Mouse (Mus musculus): ENCODE results near the gene Cyp3a13.
"Not testable (repeated sequence)": the region's sequence is repeated elsewhere in the genome, so short reads cannot be mapped to it uniquely, and the experiment has no call there.

Gene Cyp3a13

DNA sequence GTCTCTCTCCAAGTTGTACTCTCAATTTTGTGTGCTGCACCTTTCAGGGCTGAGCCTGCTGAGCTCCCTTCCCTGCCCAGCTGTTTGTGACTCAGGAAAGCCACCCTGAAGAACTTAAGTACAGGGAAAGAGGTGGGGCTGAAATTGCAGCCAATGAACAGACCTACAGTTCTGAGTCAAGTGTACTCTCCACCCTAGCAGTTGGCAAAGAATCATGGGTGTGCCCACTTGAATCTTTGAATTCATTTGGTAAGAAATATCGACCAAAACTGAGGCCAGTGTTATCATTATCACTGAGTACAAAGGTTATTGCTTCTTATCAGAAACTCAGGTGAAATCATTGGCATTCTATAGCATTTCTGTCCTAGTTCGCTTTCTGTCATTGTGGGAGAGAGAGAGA is at the start of gene Cyp3a13:
Cyp3a13 (minus strand) TSS at position 88 of the 400 bp plus-strand sequence.
- DNase-seq (ENCODE audit: low read depth, low spot score) = peak; percentile 20

DNA sequence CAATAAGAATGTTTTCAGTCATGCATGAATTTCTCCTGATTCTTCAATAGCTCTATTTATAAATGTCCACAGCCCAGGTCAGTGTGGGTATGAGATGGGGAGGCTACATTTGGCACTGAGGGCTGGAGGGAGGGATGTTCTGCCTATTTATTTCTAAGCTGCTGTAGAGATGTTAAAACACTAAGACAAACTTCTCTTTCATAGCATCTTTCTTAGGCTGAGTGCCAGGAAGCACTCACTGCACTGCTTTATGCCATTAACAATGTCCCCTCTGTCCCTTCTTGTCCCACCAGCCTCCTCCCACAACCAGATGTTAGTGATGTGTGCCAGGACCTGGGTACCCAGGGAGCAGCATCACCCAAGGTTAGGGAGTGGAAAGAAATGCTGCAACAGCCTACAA is 45.1 kb upstream of the Cyp3a13 start:
- no peak for DNase-seq (ENCODE audit: low read depth, low spot score)

DNA sequence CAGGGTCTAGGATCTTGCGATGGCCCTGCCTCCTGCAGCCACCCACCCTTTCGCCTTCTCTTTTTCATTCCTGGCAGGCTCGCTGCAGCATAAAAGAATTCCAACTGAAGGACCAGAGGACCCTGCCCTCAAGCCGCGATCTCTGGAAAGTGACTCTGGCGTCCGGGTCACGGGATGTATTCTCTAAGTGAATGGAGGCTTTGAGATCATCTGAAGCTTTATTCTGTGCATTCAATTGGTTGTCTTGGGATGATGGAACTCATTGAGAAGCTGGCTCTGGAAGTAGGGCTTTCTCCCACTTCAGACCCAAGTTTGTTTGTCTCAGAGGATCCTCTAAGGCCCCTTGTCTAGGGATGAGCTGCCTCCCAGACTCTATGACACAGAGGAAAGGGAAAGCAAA is 41.5 kb upstream of the Cyp3a13 start, which contains the start of gene Gjc3:
Gjc3 (minus strand) TSS at position 154 of the 400 bp plus-strand sequence.
- DNase-seq (ENCODE audit: low read depth, low spot score) = no peak

DNA sequence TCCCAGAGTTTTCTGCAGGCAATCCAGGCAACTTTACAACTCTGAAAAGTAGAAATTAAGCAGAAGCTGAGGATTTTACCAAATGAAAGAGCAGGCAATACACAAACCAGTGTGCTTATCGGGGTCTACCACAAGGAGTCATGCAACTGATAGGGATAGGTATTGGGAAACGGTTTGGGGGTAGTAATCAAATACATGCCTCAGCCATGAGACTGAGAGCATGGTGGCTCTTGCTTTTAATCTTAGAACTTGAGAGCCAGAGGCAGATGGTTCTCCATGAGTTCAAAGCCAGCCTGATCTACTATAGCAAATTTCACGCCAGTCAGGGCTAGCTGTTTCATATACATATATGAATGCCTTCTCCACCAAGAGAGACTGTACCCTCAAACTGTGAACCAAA is 35.0 kb upstream of the Cyp3a13 start:
- no peak for DNase-seq (ENCODE audit: low read depth, low spot score)

DNA sequence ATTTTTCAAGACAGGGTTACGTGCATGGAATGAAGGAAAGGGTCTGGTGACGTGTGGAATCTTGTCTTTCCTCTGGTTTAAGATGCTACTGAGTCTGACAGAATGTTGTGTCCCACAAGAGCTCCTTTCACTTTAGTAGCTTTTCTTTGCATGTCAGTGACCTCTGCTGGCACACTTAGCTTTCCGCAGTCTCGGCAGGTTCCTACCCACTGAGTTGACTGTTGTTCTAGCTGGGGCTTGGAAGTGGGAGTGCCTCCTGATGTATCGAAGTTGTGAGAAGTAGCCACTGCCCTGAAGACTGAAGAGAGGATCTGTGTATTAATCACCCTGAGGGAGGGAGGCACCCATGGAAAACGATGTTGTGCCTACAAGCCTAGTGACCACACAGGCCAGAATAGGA is 29.8 kb upstream of the Cyp3a13 start:
- no peak for DNase-seq (ENCODE audit: low read depth, low spot score)

DNA sequence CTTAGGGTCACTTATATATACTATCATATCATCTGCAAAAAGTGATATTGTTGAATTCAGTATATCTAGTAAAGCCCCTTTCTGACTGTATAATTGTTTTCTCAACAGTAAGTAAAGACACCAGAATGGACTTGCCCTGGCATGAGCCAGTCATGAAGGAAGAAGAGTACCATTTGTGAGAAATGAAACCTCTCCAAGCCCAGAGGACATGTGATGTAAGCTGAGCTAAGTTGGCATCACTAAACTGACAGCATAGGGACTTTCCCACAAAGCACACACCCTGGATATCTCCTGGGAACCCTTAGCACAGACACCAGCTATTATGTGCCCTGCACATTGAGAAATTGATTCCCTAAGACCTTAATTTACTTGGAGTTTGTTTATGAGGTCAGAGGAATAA is 25.9 kb upstream of the Cyp3a13 start:
- DNase-seq (ENCODE audit: low read depth, low spot score) = no peak

DNA sequence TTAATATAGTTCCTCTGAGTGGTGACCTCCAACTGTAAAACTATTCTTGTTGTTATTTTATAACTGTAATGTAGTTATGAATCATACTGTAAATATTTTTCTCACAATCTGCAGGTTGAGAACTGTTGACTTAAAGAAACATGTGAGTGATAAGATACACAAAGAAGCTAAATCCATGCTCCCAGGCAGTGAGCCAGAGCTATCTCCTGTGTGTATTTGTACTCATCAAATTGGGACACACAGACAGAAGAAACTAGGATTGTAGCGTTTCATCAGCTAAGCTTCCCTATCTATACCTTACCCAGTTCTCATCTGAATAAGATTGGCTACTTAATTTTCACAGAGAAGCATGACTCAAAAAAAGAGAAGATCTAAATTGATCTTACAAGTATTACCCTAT is 21.7 kb upstream of the Cyp3a13 start:
- DNase-seq (ENCODE audit: low read depth, low spot score) = no peak

DNA sequence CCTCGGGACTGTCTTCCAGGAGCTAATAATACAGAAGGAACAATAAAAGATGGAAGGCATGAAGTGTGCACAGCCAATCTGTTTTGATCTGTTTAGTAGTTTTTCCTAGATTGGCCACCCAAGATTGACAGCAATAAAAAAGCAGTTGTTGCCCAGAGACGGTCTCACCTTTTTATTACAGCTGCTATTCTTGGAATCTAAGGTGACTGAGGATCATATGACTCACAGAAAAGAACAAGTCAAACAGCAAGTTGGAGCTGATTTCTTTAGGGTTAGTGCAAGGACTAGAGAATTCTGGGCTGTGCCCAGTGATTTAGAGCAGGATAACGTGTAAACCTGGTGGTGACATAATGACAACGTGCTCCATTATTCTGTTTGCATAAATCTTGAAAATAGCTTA is 19.5 kb upstream of the Cyp3a13 start:
- no peak for DNase-seq (ENCODE audit: low read depth, low spot score)

DNA sequence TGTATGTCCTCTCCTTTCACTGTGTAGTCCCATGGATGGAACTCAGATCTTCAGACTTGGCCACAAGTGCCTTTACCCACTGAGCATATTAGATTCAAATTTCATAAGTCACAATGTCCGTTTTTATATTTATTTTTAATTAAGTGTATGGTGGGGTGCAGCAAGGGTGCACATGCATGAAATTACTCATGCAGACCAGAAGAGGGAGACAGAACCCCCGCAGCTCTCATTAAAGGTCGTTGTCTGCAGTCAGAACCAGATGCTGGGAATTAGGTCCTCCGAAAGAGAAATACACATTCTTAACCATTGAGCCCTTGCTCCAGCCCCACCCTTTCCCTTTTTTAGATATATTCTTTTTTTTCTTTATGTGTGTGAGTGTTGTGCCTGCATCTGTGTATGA is 15.8 kb upstream of the Cyp3a13 start:
- DNase-seq (ENCODE audit: low read depth, low spot score) = no peak

DNA sequence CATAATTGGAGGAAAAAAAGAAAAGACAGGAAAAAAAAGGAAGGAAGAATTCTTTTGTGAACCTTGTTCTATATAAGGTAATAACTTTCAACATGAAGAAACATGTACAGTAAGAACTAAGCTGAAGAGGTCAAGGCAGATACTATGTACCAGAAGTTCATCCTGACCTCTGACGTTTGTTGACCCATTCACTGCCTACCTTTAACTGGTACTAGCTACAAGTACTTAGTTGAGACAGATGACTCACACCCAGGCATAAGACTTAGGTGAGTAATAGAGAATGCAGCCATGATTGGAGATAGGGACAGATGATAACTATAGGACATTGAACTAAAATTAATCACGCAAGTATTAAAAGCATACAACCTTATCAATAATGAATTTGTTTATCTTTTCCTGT is 15.1 kb upstream of the Cyp3a13 start:
- no peak for DNase-seq (ENCODE audit: low read depth, low spot score)

DNA sequence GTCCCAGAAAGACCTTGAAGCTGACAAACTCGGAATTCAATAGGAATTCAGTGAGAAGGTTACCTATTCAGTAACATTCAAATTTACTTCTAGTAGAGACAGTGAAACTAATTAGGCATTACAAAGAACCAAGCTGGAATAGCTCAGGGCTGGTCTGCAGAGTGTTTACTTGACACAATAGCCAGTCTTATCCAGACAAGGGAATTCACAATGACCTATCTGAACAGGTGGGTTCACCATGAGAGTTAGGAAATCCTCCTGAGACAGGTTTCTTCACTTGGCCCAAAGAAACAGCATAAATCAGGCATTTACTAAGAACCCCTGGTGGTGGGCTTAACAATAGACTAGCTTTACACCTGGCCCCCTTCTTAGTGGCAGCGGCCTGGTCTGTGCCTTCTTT is 12.5 kb upstream of the Cyp3a13 start:
- DNase-seq (ENCODE audit: low read depth, low spot score) = not testable (repeated sequence)

DNA sequence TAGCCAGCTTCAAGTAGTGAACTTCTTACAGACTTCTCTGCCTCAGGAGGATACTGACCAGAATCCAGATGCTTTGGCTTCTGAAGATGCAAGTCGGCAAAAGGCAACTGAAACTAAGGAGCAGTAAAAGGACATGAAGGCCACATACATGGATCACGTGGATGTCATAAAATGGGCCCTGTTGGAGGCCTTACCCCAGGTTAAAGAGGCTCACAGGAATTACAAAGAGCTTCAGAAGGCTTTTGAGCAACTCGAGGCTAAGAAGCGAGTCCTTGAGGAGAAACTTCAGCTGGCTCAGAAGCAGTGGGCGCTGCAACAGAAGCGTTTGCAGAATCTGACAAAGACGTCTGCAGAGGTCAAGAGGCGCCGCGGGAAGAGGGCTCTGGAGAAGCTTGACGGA is 7.0 kb upstream of the Cyp3a13 start:
- DNase-seq (ENCODE audit: low read depth, low spot score) = no peak

DNA sequence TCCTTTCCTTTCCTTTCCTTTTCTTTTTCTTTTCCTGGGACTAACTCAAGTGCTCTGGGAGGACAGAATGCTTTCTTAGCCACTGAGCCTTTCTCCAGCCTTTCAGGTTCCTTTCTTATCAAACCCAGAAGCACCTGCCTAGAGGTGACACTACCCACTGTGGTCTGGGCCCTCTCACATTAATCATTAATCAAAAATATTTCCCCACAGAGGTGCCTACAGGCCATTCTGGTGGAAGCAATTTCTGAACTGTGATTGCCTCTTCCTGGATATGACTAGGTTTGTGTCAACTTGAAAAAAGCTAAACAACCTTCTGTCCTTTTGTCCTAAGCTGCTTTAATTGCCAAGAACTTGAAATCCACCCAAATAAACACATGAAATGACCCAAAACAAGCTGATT is 752 bp upstream of the Cyp3a13 start:
- no peak for DNase-seq (ENCODE audit: low read depth, low spot score)

DNA sequence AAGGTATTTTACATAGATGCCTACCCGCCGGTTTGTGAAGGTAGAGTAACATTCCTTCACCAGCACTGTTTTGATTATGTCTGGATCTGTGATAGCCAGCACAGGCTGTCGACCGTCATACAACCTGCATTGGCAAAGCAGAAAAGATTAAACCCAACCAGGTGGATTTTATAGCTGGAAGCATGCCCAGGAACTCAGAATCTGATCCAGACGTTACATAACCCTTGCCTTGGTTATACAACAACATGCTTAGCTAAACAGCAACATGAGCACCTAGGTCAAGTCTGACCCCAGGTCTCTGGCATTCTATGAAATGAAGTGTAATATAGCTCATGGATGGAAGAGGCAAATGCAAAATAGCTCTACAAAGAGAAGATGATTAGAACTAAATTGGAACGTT is 5.9 kb downstream of the Cyp3a13 start:
- no peak for DNase-seq (ENCODE audit: low read depth, low spot score)

DNA sequence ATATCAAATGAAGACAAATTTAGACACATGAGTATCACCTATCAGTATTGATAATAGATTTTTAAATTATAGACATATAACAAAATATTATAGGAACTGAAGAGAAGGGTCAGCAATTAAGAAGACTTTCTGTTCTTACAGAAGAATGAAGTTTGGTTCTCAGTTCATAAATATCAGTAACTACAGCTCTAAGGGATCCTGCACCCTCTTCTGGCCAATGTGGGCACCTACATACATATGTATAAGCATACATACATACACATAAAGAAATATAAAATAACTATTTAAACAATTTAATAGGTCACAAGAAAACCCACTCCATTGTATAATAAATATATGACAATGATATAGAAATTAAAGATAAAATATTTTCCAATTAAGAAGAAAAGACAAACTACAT is 6.9 kb downstream of the Cyp3a13 start:
- DNase-seq (ENCODE audit: low read depth, low spot score) = no peak

DNA sequence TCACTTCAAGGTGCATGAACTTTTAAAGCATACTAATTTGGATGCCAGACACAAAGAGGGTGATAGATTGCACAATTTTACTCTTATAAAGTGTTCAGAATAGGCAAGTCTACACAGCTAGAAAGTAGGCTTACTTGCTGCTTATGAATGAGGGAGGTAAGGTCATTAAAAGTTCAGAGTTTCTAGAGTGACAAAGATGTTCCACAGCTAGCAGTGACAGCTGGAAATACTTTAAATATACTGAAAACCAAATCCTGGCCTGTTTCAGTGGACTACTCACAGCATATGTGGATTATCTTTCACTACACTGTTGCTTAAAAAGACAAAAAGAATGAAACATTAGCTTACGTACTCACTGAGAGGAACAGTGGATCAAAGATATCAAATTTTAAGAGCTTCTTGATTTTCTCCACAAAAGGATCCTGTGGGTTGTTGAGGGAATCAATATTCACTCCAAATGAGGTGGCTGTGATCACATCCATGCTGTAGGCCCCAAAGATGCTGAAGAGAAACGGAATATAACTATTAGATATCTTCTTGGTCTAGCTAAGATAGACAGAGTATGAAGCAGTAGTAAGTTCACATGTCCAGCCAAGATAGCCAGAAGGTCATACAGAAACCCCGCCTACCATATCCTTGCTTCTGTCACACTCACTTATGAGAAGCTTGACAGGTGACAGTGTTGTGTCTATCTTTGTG is 11.7 kb downstream of the Cyp3a13 start:
- DNase-seq (ENCODE audit: low read depth, low spot score) = no peak

DNA sequence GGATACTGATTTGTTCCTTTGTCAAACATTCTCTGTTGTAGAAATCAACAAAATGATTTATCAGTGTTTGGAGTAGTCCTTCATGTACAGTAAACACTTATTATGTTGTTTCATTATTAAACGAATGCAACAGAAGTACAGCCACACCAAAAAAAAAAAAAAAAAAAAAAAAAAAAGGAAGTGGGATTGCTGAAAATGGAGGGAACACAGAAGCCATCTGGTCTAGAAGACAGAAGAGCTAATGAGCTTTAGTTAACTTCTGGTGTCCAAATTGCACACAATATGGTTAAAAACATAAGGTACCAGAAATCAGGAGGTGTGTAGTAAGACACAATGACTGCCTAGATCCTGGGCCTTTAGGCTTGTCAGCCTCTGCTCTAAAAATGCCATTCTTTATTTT is 23.6 kb downstream of the Cyp3a13 start:
- DNase-seq (ENCODE audit: low read depth, low spot score) = no peak

DNA sequence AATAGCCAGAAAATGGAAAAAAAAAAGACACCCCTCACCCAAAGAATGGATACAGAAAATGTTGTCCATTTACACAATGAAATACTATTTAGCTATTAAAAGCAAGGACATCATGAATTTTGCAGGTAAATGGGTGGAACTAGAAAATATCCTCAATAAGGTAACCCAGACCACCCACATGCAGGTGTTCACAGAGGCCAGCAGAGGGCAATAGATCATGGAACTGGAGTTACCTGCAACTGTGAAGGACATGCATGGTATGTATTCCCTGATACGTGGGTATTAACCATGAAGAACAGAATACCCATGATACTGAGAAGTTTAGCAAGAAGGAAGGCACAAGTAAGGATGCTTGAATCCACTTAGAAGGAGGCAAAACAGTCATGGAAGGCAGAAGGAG is 28.5 kb downstream of the Cyp3a13 start:
- no peak for DNase-seq (ENCODE audit: low read depth, low spot score)

DNA sequence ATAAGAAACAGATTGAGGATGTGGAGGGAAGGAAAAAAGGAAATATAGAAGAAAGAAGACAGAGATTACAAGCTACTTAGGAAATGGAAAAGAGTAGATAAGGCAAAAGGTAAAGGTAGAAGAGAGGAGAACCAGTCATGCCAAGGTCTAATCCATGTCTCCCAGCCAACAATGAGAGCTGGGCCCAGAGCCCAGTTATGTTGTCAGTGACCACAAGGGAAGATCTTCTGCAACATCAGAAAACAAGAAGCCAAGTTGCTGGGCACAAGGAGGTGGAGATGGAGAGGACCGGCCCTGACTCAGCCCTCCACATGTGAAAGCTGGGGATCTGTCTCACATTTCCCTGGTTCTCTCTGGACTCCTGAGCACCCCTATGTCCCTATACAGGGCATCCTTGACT is 33.8 kb downstream of the Cyp3a13 start:
- DNase-seq (ENCODE audit: low read depth, low spot score) = no peak

DNA sequence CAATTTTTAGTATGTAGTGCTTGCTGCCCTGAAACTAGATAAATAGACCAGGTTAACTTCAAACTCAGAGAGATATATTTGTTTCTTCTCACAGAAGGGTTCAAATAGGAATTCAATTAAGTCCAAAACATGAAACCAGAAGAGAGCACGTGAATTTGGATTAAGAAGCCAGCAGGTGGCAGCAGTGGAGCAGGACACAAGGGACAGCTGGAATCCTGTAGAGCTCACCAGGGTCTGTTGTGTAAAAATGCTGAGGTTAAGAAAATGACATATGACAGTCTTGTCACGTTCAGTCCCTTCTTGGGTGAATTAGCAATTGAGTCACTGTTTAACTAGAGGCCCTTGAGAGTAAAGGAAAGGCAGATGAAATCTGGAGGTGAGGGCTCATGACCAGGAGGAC is 35.5 kb downstream of the Cyp3a13 start:
- no peak for DNase-seq (ENCODE audit: low read depth, low spot score)

DNA sequence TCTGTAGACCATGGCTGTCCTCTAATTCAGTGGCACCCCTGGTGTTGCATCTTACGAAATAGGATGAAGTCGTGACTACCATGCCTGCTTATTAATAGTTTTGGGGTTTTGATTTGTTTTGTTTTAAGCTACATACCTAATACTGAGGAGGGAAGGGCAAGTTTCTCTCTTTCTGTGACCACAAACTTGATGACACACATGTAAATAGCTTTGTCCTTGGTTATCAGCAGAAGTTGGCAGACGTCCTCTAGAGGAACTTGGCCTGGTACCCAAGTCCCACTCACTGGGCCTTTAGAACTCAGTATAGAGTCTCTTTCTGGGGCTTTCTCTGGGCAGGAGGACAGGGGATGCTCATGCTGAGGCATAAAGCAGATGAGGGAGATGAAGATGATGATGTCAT is 38.1 kb downstream of the Cyp3a13 start:
- no peak for DNase-seq (ENCODE audit: low read depth, low spot score)

DNA sequence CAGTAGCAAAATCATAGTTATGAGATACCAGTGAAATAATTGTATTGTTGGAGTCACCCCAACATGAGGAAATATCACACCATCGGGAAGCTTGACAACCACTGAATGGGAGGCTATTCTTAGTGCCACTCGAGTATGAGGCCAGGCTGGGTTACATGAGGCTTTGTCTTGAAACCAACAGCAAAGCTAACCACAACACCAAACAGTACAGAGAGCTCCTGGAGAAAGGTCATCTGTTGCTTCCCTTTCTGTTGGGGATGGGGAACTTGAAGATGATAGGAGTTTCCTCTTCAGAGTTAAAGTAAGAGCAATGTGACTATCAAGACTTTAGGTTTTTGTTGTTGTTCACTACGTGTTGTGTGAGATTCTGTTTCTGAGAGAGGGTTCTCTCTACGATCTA is 38.5 kb downstream of the Cyp3a13 start:
- no peak for DNase-seq (ENCODE audit: low read depth, low spot score)

DNA sequence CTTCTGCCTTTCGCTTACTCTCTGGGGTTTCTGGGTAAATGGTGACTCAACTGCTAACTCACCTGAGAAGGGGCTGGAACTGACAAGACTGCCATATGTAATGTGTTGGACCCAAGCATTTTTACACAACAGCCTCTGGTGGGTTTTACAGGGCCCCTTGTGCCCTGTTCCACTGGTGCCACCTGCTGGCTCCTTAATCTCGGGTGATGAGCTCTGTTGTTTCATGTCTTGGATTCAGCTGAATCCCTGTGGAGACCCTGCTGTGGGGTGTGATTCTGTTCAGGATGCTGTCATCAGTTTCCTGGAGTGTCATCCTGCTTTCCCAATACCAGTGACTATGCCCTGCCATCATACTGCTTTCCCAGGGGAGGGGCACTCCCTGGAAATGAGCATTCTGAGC is 43.6 kb downstream of the Cyp3a13 start:
- no peak for DNase-seq (ENCODE audit: low read depth, low spot score)

DNA sequence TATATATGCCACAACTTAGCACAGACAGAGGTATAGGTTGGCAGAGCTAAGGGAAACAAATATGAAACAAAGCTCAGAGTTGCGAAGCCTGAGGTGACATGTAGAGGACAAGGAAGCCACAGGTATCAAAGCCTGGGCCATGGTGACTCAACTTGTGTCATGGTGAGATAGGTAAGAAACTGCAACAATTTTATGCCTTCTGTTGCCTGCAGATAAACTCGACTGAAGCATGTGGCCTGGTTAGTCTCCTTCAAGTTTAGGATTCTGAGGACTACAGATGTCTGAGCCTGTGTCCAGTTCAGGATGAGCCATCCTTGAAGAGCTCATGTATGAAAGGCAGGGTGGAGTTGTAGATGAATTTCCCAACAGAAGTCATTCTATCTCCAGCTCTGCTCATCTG is 46.4 kb downstream of the Cyp3a13 start:
- DNase-seq (ENCODE audit: low read depth, low spot score) = no peak
